35 mouse cellular contexts compared by ENCODE assay signal in the genomic region with DNA sequence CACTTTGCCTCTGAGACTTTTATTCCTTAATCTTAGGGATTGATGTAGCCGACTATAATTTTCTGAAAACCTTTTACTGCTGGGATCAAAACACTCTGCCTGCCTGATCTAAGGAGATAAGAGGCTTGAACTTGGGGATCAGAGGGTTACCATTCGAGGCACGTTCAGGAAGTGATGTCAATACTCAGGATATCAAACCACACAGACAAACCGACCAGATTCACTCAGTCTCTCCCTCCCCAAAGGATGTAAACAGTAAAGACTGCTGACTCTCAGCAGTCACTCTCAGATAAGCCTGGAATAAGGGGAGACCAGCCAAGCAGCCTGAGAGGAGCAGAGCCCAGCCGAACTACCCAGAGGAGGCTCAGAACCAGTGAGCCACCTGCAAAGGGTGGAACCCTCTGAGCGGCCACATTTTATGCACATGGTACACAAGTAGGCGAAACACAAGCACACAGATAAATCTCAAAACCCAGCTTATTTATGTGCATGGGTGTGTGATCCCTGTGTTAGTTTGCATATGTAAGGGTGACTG. TPM values are rescaled to one million over a fixed set of nuclear protein-coding genes. Genes with fewer than 3 reads are reported as not detected.
DNase-seq lines count a peak whose midpoint lies in the region; ATAC-seq lines count a peak whose summit lies in the region.
"Had no signal": no experiment of that assay in that cellular context is flagged by ENCODE, and none has a peak within 500 bp of the region (broad histone marks: within the 10 kb centered on the region; RNA-seq: fewer than 3 reads in every experiment).

No protein-coding gene starts in this region.

- no peak for ATAC-seq in heart, embryonic 12.5 days (ENCODE audit: insufficient number of reproducible peaks, low FRiP score)
- ATAC-seq in midbrain, embryonic 11.5 days (ENCODE audit: low FRiP score): no peak
- 0 out of 2 replicates have a peak, but pooled peaks have one; percentile 25 for ATAC-seq in common myeloid progenitor, adult 5-6 weeks (replicated peaks; ENCODE audit: low read depth, poor library complexity, severe bottlenecking)
- peak; percentile 57 for ATAC-seq in megakaryocyte-erythroid progenitor cell, adult 5-6 weeks (replicated peaks; ENCODE audit: low FRiP score, low TSS enrichment, poor library complexity, severe bottlenecking)
- ATAC-seq in hindbrain, embryonic 16.5 days: no peak
- ATAC-seq: CD4-positive, CD25-positive, alpha-beta regulatory T cell, adult 4 months; forebrain, embryonic 14.5 days; forebrain, postnatal 0 days; intestine, postnatal 0 days had no signal

- H3K4me2 ChIP-seq in heart, embryonic 12.5 days: no peak overlapping the region
- H3K4me2 ChIP-seq in midbrain, embryonic 11.5 days: no peak overlapping the region
- no peak overlapping the region for H3K4me2 ChIP-seq in hindbrain, embryonic 16.5 days (ENCODE audit: low read length)
- H3K4me2 ChIP-seq: heart, embryonic 13.5 days; hindbrain, embryonic 14.5 days had no signal

- H3K36me3 ChIP-seq in heart, embryonic 12.5 days: no peaks in the 10 kb centered on the region
- H3K36me3 ChIP-seq in midbrain, embryonic 11.5 days (ENCODE audit: control insufficient read depth, insufficient read depth, low read length): no peaks in the 10 kb centered on the region
- H3K36me3 ChIP-seq in midbrain, embryonic 10.5 days: no peaks in the 10 kb centered on the region
- no peaks in the 10 kb centered on the region for H3K36me3 ChIP-seq in hindbrain, embryonic 16.5 days (ENCODE audit: control insufficient read depth, insufficient read depth, low read length)
- H3K36me3 ChIP-seq: heart, embryonic 13.5 days had no signal

- DNase-seq in heart, adult 11 months: peak; percentile 68
- peak; percentile 17 for DNase-seq in midbrain, embryonic 11.5 days (ENCODE audit: low spot score, missing footprints)
- no peak for DNase-seq in midbrain, embryonic 10.5 days (ENCODE audit: low spot score)
- no peak for DNase-seq in thymus, postnatal 10 days (ENCODE audit: low spot score in 2 of 2)
- DNase-seq: adrenal gland, adult 2 months; adrenal gland, postnatal 14 days; cerebellum, adult 11 months; cerebellum, adult 2 months; cerebellum, postnatal 25 days; embryo, embryonic 11 days; forebrain, postnatal 0 days; gastrocnemius, postnatal 25 days; heart, postnatal 14 days; heart, postnatal 4 days; kidney, adult 2 months had no signal

- H3K9ac ChIP-seq in heart, embryonic 12.5 days: no peak overlapping the region
- no peak overlapping the region for H3K9ac ChIP-seq in midbrain, embryonic 11.5 days (ENCODE audit: low read length)
- H3K9ac ChIP-seq in hindbrain, embryonic 16.5 days (ENCODE audit: low read depth, low read length): no peak overlapping the region
- H3K9ac ChIP-seq: forebrain, postnatal 0 days; heart, embryonic 13.5 days; hindbrain, embryonic 14.5 days had no signal

- H3K9me3 ChIP-seq in heart, embryonic 12.5 days (replicated peaks): no peaks in the 10 kb centered on the region; the same call in 1 of the 2 replicates
- no peaks in the 10 kb centered on the region for H3K9me3 ChIP-seq in midbrain, embryonic 11.5 days (ENCODE audit: control insufficient read depth, low read length)
- H3K9me3 ChIP-seq in midbrain, embryonic 10.5 days (replicated peaks): no peaks in the 10 kb centered on the region
- H3K9me3 ChIP-seq in hindbrain, embryonic 16.5 days (ENCODE audit: control insufficient read depth, low read length): no peaks in the 10 kb centered on the region

- H3K27me3 ChIP-seq in heart, embryonic 12.5 days (replicated peaks): no peaks in the 10 kb centered on the region
- no peaks in the 10 kb centered on the region for H3K27me3 ChIP-seq in midbrain, embryonic 11.5 days (ENCODE audit: control insufficient read depth, insufficient read depth, low read length)
- no peaks in the 10 kb centered on the region for H3K27me3 ChIP-seq in midbrain, embryonic 10.5 days (ENCODE audit: low read depth, poor library complexity, severe bottlenecking)
- no peaks in the 10 kb centered on the region for H3K27me3 ChIP-seq in hindbrain, embryonic 16.5 days (replicated peaks; ENCODE audit: control insufficient read depth, insufficient read depth, low read length)
- H3K27me3 ChIP-seq: heart, embryonic 13.5 days had no signal

- no peak overlapping the region for H3K4me3 ChIP-seq in heart, embryonic 12.5 days
- H3K4me3 ChIP-seq in midbrain, embryonic 11.5 days (ENCODE audit: low read depth, low read length): no peak overlapping the region
- no peak overlapping the region for H3K4me3 ChIP-seq in midbrain, embryonic 10.5 days
- H3K4me3 ChIP-seq in hindbrain, embryonic 16.5 days (ENCODE audit: low read length): no peak overlapping the region
- H3K4me3 ChIP-seq: heart, embryonic 13.5 days had no signal

- WGBS in heart, embryonic 12.5 days: 57% methylated on average over 7 of the region's 7 CpGs
- WGBS in midbrain, embryonic 11.5 days: 71% methylated on average over 7 of the region's 7 CpGs
- WGBS in midbrain, embryonic 10.5 days: 75% methylated on average over 7 of the region's 7 CpGs
- 79% methylated on average over 7 of the region's 7 CpGs for WGBS in hindbrain, embryonic 16.5 days

- H3K27ac ChIP-seq in heart, embryonic 12.5 days (ENCODE audit: poor library complexity, severe bottlenecking): no peak overlapping the region
- no peak overlapping the region for H3K27ac ChIP-seq in midbrain, embryonic 11.5 days (ENCODE audit: low read depth, low read length)
- H3K27ac ChIP-seq in midbrain, embryonic 10.5 days (replicated peaks): no peak overlapping the region
- H3K27ac ChIP-seq in hindbrain, embryonic 16.5 days (ENCODE audit: low read depth, low read length): no peak overlapping the region
- H3K27ac ChIP-seq: heart, embryonic 13.5 days; hindbrain, embryonic 14.5 days had no signal

- H3K4me1 ChIP-seq in heart, embryonic 12.5 days (replicated peaks): 0 out of 2 replicates have a peak, but pooled peaks cover 4% of the 10 kb centered on the region
- no peaks in the 10 kb centered on the region for H3K4me1 ChIP-seq in midbrain, embryonic 11.5 days (ENCODE audit: control insufficient read depth, insufficient read depth, low read length)
- no peaks in the 10 kb centered on the region for H3K4me1 ChIP-seq in midbrain, embryonic 10.5 days
- no peaks in the 10 kb centered on the region for H3K4me1 ChIP-seq in hindbrain, embryonic 16.5 days (ENCODE audit: control insufficient read depth, insufficient read depth, low read depth, low read length)
- H3K4me1 ChIP-seq: heart, embryonic 13.5 days had no signal

RNA-seq across cellular contexts. Expression of gene Ctnna3, which starts 9.9 kb away (rescaled TPM):
- polyA plus RNA-seq in heart, embryonic 12.5 days (2016; fragmentation: Nextera tagmentation; extraction: Ambion mirVana): 24.0 and 27.3 TPM in 2 replicates
- polyA plus RNA-seq in midbrain, embryonic 11.5 days (2014; fragmentation: Nextera tagmentation; extraction: Ambion mirVana): 0.06 TPM in 1 of 2 replicates, not detected in the other
- polyA plus RNA-seq in midbrain, embryonic 10.5 days (2016; fragmentation: Nextera tagmentation; extraction: Ambion mirVana): 0.05 TPM in 1 of 2 replicates, not detected in the other
- total RNA-seq in common myeloid progenitor, adult 5-6 weeks (2017): not detected in 2 replicates
- not detected in 2 replicates for total RNA-seq in megakaryocyte-erythroid progenitor cell, adult 5-6 weeks (2014; fragmentation: Nextera tagmentation)
- total RNA-seq in megakaryocyte-erythroid progenitor cell, adult 5-6 weeks (2017): not detected in 2 replicates
- 1.8 and 2.3 TPM in 2 replicates for polyA plus RNA-seq in hindbrain, embryonic 16.5 days (2015; fragmentation: Nextera tagmentation; extraction: Ambion mirVana)
- polyA plus RNA-seq: adrenal gland, adult 2 months; forebrain, embryonic 11.5 days had no signal

RNA-seq across cellular contexts. Expression of gene Gm7075, which starts 18.2 kb away (rescaled TPM):
- polyA plus RNA-seq in heart, embryonic 12.5 days (2016; fragmentation: Nextera tagmentation; extraction: Ambion mirVana): 0.53 TPM in 1 of 2 replicates, not detected in the other
- not detected in 2 replicates for polyA plus RNA-seq in midbrain, embryonic 11.5 days (2014; fragmentation: Nextera tagmentation; extraction: Ambion mirVana)
- polyA plus RNA-seq in midbrain, embryonic 10.5 days (2016; fragmentation: Nextera tagmentation; extraction: Ambion mirVana): not detected in 2 replicates
- total RNA-seq in common myeloid progenitor, adult 5-6 weeks (2017): not detected in 2 replicates
- total RNA-seq in megakaryocyte-erythroid progenitor cell, adult 5-6 weeks (2014; fragmentation: Nextera tagmentation): not detected in 2 replicates
- not detected in 2 replicates for total RNA-seq in megakaryocyte-erythroid progenitor cell, adult 5-6 weeks (2017)
- polyA plus RNA-seq in hindbrain, embryonic 16.5 days (2015; fragmentation: Nextera tagmentation; extraction: Ambion mirVana): not detected in 2 replicates
- total RNA-seq: adrenal gland, adult 2 months; adrenal gland, postnatal 14 days; adrenal gland, postnatal 4 days; forebrain, postnatal 0 days; gastrocnemius, adult 8-10 months; gastrocnemius, postnatal 25 days; heart, adult 8-10 months; heart, postnatal 14 days; heart, postnatal 4 days had no signal
- polyA plus RNA-seq: adrenal gland, adult 2 months; C2C12; CD4-positive, CD25-positive, alpha-beta regulatory T cell, adult 4 months; cerebellum, adult 2 months; cortical plate, adult 2 months; embryonic facial prominence, embryonic 11.5 days; embryonic facial prominence, embryonic 14.5 days; forebrain, embryonic 11.5 days; forebrain, embryonic 14.5 days; forebrain, postnatal 0 days; gonadal fat pad, adult 2 months; heart, embryonic 13.5 days; heart, embryonic 16.5 days; hindbrain, embryonic 14.5 days; intestine, embryonic 14.5 days; intestine, postnatal 0 days; kidney, adult 2 months had no signal

RNA-seq across cellular contexts. Expression of gene Dnajc12, which starts 57.5 kb away (rescaled TPM):
- 7.7 and 8.2 TPM in 2 replicates for polyA plus RNA-seq in heart, embryonic 12.5 days (2016; fragmentation: Nextera tagmentation; extraction: Ambion mirVana)
- 18.6 and 20.2 TPM in 2 replicates for polyA plus RNA-seq in midbrain, embryonic 11.5 days (2014; fragmentation: Nextera tagmentation; extraction: Ambion mirVana)
- 11.9 and 15.2 TPM in 2 replicates for polyA plus RNA-seq in midbrain, embryonic 10.5 days (2016; fragmentation: Nextera tagmentation; extraction: Ambion mirVana)
- total RNA-seq in common myeloid progenitor, adult 5-6 weeks (2017): 2.0 and 6.6 TPM in 2 replicates
- total RNA-seq in megakaryocyte-erythroid progenitor cell, adult 5-6 weeks (2014; fragmentation: Nextera tagmentation): 0.68 and 1.0 TPM in 2 replicates
- total RNA-seq in megakaryocyte-erythroid progenitor cell, adult 5-6 weeks (2017): 2.5 and 2.8 TPM in 2 replicates
- polyA plus RNA-seq in hindbrain, embryonic 16.5 days (2015; fragmentation: Nextera tagmentation; extraction: Ambion mirVana): 18.1 and 22.8 TPM in 2 replicates

RNA-seq across cellular contexts. Expression of gene Sirt1, which starts 58.3 kb away (rescaled TPM):
- polyA plus RNA-seq in heart, embryonic 12.5 days (2016; fragmentation: Nextera tagmentation; extraction: Ambion mirVana): 4.7 and 4.8 TPM in 2 replicates
- 9.8 and 10.0 TPM in 2 replicates for polyA plus RNA-seq in midbrain, embryonic 11.5 days (2014; fragmentation: Nextera tagmentation; extraction: Ambion mirVana)
- 4.9 and 6.2 TPM in 2 replicates for polyA plus RNA-seq in midbrain, embryonic 10.5 days (2016; fragmentation: Nextera tagmentation; extraction: Ambion mirVana)
- 44.8 and 53.1 TPM in 2 replicates for total RNA-seq in common myeloid progenitor, adult 5-6 weeks (2017)
- 29.8 and 39.3 TPM in 2 replicates for total RNA-seq in megakaryocyte-erythroid progenitor cell, adult 5-6 weeks (2014; fragmentation: Nextera tagmentation)
- total RNA-seq in megakaryocyte-erythroid progenitor cell, adult 5-6 weeks (2017): 60.1 and 66.1 TPM in 2 replicates
- 2.3 and 3.4 TPM in 2 replicates for polyA plus RNA-seq in hindbrain, embryonic 16.5 days (2015; fragmentation: Nextera tagmentation; extraction: Ambion mirVana)

Comparison
In these comparisons a context has a peak if more than half of its experiments do, and no peak if none do; other contexts are left out.
1. DNase-seq: peak in heart, adult 11 months (single experiment) and midbrain, embryonic 11.5 days (single experiment); none in midbrain, embryonic 10.5 days (single experiment) and thymus, postnatal 10 days (0 of 2).
2. ATAC-seq: peak in common myeloid progenitor, adult 5-6 weeks (single experiment) and megakaryocyte-erythroid progenitor cell, adult 5-6 weeks (single experiment); none in heart, embryonic 12.5 days (single experiment), midbrain, embryonic 11.5 days (single experiment) and hindbrain, embryonic 16.5 days (single experiment).